Mouse (Mus musculus): ENCODE data around the gene Pcdh11x. TPM values are rescaled to one million over a fixed set of nuclear protein-coding genes. Genes with fewer than 3 reads are reported as not detected.

Gene Pcdh11x
- polyA plus RNA-seq, 1 experiment from 2014 or later: 2.3 TPM

Other genes starting within 250 kb of the Pcdh11x start
- gene H2afb3, start 22.8 kb downstream of the Pcdh11x start, polyA plus RNA-seq (2015; fragmentation: Nextera tagmentation; extraction: Ambion mirVana): not detected in 2 replicates